Mouse (Mus musculus): ENCODE data around the gene Misp. TPM values are rescaled to one million over a fixed set of nuclear protein-coding genes. Genes with fewer than 3 reads are reported as not detected.

The Misp gene
- polyA plus RNA-seq, 1 experiment from 2014 or later, result 7.8 TPM

- WGBS, result 37% methylated on average over 7 of the region's 7 CpGs
- Histone ChIP-seq H3K4me1 (peaks cover 74% of the 10 kb centered on the region), H3K9me3 (replicated peaks) (no peaks in the 10 kb centered on the region), H3K36me3 (peaks cover 47% of the 10 kb centered on the region), H3K9ac (peak overlapping the region; percentile 100), H3K4me2 (replicated peaks) (peak overlapping the region; percentile 91), H3K27ac (replicated peaks) (peak overlapping the region; percentile 100), H3K4me3 (replicated peaks) (peak overlapping the region; percentile 97), H3K27me3 (no peaks in the 10 kb centered on the region)
- ATAC-seq (ENCODE audit: insufficient number of reproducible peaks, low FRiP score, low TSS enrichment, low read depth), result no peak
Measured at GRCm38 (mm10) chr10:79856704-79857451, 36.1 kb downstream of the Misp start.

DNA sequence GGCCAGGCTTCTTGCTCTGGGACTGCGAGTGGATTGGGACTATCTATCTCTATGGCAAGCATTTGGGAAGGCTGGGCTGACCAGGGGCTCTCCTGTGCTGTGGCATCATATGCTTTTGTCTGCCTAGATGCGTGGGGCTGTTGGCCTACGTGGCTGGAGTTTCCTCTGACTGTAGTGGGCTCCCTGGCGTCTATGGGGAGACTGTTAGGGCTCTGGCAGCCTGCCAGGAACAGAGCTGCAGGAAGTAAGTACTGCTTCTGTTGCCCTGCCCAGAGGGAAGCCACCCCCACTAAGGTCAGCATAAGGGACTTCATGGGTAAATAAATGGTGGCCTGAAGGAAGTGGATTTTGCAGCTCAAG is 36.6 kb downstream of the Misp start:
- Histone ChIP-seq H3K36me3 (peaks cover 53% of the 10 kb centered on the region), H3K4me2 (replicated peaks) (peak overlapping the region; percentile 91), H3K4me1 (peaks cover 74% of the 10 kb centered on the region), H3K27me3 (no peaks in the 10 kb centered on the region), H3K27ac (replicated peaks) (peak overlapping the region; percentile 69), H3K4me3 (replicated peaks) (peak overlapping the region; percentile 97), H3K9ac (peak overlapping the region; percentile 100; the same call in 1 of the 2 replicates), H3K9me3 (replicated peaks) (no peaks in the 10 kb centered on the region)
- ATAC-seq (ENCODE audit: insufficient number of reproducible peaks, low FRiP score, low TSS enrichment, low read depth), result no peak
- WGBS, result 12% methylated on average over 4 of the region's 4 CpGs

DNA sequence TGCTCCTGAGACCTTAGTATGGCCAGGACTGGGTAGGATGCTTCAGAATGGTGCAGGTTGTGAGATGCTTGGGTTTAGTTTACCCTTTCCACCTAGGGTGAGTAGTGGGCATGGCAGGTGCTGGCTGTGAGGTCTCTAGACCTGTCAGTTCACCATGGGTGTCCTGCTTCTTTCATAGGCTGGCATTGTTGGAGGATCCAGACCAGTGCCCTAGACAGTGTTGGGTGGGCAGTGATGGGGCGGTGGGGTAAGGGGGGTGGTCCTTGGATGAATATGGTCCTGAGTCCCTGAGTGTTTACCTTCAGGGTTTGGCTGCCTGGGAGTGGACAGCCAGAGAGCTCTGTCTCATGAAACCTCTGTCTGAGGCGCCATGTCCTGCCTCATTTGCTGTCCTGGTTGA is 37.1 kb downstream of the Misp start:
- H3K36me3 ChIP-seq, result peaks cover 57% of the 10 kb centered on the region
- peaks cover 71% of the 10 kb centered on the region for H3K4me1 ChIP-seq
- H3K27ac ChIP-seq (replicated peaks), result peak overlapping the region; percentile 69
- no peaks in the 10 kb centered on the region for H3K27me3 ChIP-seq
- H3K9ac ChIP-seq, result 0 out of 2 replicates have a peak overlapping the region, but pooled peaks have one; percentile 100
- H3K9me3 ChIP-seq (replicated peaks), result no peaks in the 10 kb centered on the region
- H3K4me2 ChIP-seq (replicated peaks), result peak overlapping the region; percentile 91
- H3K4me3 ChIP-seq (replicated peaks), result peak overlapping the region; percentile 97
- ATAC-seq (ENCODE audit: insufficient number of reproducible peaks, low FRiP score, low TSS enrichment, low read depth), result no peak
- 63% methylated on average over 2 of the region's 2 CpGs for WGBS

DNA sequence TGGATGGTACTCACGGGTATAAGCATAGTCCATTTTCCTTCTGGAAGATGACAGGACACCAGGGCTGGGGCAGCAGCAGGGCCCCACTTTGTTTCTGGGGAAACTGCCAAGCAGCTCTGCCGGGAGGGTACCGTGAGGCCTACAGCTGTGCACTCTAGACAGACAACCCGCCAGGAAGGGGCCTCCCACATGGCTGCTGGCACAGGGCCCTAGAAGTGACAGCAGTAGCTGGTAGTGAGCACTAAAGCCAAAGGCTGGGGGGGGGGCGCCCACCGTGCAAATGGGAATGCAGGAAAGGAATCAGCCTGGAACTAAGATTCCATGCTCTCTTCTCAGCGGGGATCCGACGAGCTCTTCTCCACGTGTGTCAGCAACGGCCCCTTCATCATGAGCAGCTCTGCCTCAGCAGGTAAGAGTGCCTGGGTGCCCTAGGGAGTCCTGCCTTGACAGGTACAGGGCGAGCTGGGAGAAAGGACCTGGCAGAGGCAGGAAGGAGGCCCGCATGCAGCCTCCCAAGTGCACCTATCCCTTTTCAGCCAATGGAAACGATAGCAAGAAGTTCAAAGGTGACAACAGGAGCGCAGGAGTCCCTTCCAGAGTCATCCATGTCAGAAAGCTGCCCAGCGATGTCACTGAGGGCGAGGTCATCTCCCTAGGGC is 37.8 kb downstream of the Misp start:
- Histone ChIP-seq H3K27me3 (no peaks in the 10 kb centered on the region), H3K4me3 (replicated peaks) (peak overlapping the region; percentile 97), H3K27ac (replicated peaks) (peak overlapping the region; percentile 69), H3K4me1 (peaks cover 66% of the 10 kb centered on the region), H3K9ac (0 out of 2 replicates have a peak overlapping the region, but pooled peaks have one; percentile 100), H3K9me3 (replicated peaks) (no peaks in the 10 kb centered on the region), H3K36me3 (peaks cover 64% of the 10 kb centered on the region), H3K4me2 (replicated peaks) (peak overlapping the region; percentile 91)
- WGBS, result 26% methylated on average over 17 of the region's 17 CpGs
- ATAC-seq (ENCODE audit: insufficient number of reproducible peaks, low FRiP score, low TSS enrichment, low read depth), result no peak

DNA sequence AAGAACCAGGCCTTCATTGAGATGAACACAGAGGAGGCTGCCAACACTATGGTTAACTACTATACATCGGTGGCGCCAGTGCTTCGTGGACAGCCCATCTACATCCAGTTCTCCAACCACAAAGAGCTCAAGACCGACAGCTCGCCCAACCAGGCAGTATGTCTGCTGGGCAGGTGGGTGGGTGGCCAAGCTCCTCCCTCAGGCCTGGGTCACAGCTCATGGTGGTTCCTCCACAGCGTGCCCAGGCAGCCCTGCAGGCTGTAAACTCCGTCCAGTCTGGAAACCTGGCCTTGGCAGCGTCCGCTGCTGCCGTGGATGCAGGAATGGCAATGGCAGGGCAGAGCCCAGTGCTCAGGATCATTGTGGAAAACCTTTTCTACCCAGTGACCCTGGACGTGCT is 38.3 kb downstream of the Misp start:
- H3K9ac ChIP-seq, result no peak overlapping the region
- peak overlapping the region; percentile 69; the same call in 1 of the 2 replicates for H3K27ac ChIP-seq (replicated peaks)
- no peaks in the 10 kb centered on the region for H3K27me3 ChIP-seq
- H3K9me3 ChIP-seq (replicated peaks), result no peaks in the 10 kb centered on the region
- no peak overlapping the region for H3K4me2 ChIP-seq (replicated peaks)
- peaks cover 66% of the 10 kb centered on the region for H3K4me1 ChIP-seq
- H3K4me3 ChIP-seq (replicated peaks), result no peak overlapping the region
- WGBS, result 72% methylated on average over 11 of the region's 11 CpGs
- ATAC-seq (ENCODE audit: insufficient number of reproducible peaks, low FRiP score, low TSS enrichment, low read depth), result no peak
- peaks cover 68% of the 10 kb centered on the region for H3K36me3 ChIP-seq

DNA sequence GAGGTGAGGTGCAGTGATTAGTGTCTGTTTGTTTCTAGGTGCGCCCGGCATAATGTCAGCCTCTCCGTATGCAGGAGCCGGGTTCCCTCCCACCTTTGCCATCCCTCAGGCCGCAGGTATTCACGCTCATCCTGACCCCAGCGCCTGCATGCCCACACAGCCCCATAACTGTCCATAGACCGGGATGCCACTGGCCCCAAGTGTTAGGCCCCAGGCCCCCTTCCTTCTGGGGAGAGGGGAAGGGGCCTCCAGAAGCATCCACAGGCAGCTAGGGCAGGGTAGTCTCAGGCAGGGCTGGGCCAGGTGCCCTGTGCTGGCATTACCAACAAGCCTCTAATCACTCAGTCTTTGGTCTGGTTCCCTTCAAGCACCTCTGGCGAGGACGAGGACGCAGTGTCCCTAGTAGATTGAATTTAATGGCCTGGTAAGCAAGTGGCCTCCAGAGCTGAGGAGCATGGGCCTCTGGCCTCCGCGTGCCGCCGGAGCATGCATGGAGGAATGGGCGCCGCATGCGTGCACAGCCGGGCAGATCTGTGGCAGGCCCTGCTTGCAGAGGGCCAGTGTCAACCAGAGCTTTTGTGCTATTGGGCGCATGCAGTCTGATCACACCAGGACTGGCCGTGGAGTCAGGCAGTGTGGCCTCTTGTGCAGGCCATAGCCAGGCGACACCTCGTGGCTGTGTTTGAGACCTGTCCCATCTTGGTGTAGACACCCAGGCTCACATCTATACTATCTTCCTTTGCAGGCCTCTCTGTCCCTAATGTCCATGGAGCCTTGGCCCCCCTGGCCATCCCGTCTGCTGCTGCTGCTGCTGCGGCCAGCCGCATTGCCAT is 39.5 kb downstream of the Misp start:
- H3K4me3 ChIP-seq (replicated peaks), result no peak overlapping the region
- ATAC-seq (ENCODE audit: insufficient number of reproducible peaks, low FRiP score, low TSS enrichment, low read depth), result no peak
- no peaks in the 10 kb centered on the region for H3K27me3 ChIP-seq
- peaks cover 73% of the 10 kb centered on the region for H3K4me1 ChIP-seq
- 89% methylated on average over 26 of the region's 26 CpGs for WGBS
- H3K9ac ChIP-seq, result no peak overlapping the region
- 0 out of 2 replicates have a peak overlapping the region, but pooled peaks have one; percentile 2 for H3K4me2 ChIP-seq (replicated peaks)
- H3K36me3 ChIP-seq, result peaks cover 74% of the 10 kb centered on the region
- H3K27ac ChIP-seq (replicated peaks), result peak overlapping the region; percentile 66; the same call in 1 of the 2 replicates
- H3K9me3 ChIP-seq (replicated peaks), result no peaks in the 10 kb centered on the region

DNA sequence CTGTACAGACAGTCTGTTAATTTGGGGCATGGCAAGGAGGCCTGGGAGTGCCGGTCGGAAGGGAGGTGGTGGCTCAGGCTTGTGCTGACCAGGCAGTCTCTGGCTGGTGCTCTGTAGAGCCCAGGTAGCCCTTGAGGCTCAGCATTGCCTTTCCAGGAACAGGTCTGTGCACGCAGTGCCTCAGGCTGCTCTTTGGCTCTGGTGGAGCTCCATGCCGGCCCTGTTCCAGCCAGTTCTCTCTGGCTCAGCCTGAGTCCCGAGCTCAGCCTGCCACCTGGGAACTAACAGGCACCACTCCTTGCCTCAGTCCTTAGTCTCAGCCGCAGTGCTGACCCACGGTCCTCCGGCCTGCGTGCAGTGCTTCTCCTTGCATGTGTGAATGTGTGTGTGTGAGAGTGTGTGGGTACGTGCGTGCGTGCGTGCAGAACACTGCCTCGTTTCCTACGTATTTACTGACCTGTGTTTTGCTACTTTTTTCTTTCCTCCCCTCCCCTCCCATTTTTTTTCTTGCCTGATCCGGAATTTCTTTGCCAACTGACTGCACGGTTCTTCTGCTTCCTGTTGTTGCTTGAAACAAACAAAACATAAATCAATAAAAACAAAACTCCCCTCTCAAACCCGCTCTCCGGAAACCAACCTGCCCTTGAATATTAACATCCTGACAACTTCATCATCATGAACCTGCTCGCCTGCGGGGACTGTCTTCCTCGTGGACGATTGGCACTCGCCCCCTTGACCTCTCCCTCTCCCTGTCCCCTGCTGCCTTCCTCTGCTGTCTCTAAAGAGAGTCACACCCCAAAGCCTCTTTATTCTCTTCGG is 40.6 kb downstream of the Misp start:
- Histone ChIP-seq H3K27ac (replicated peaks) (peak overlapping the region; percentile 66), H3K36me3 (peaks cover 83% of the 10 kb centered on the region), H3K4me1 (peaks cover 68% of the 10 kb centered on the region), H3K9ac (no peak overlapping the region), H3K27me3 (no peaks in the 10 kb centered on the region), H3K9me3 (replicated peaks) (no peaks in the 10 kb centered on the region), H3K4me2 (replicated peaks) (0 out of 2 replicates have a peak overlapping the region, but pooled peaks have one; percentile 2), H3K4me3 (replicated peaks) (no peak overlapping the region)
- no peak for ATAC-seq (ENCODE audit: insufficient number of reproducible peaks, low FRiP score, low TSS enrichment, low read depth)
- WGBS, result 71% methylated on average over 25 of the region's 25 CpGs

DNA sequence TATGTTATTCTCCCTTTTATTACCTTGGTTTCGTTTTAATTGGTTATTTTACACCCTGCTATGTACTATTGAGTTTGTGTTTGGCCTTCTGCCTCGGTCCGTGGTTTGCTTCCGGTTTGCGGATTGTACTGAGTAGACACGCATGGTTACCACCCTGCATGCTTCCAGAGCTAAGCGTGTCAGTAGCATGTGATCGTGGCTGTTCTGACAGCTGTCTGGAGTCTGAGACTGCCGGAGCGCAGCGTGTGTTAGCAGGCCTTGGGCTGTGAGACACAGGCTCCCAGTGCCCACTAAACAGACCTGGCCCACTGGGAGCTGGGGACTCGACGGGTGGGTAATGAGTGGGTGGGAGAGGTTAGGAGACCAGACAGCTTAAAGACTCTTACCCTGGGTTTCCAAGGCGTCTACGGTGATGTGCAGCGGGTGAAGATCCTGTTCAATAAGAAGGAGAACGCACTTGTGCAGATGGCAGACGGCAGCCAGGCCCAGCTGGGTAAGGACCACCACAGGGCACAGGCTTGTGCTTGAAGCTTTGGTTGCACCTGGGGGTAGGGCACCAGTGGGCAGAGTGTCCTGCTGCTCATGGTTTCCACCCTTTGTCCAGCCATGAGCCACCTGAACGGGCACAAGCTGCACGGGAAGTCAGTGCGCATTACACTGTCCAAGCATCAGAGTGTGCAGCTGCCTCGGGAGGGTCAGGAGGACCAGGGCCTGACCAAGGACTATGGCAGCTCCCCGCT is 41.4 kb downstream of the Misp start:
- H3K27ac ChIP-seq (replicated peaks), result peak overlapping the region; percentile 66; the same call in 1 of the 2 replicates
- no peaks in the 10 kb centered on the region for H3K27me3 ChIP-seq
- WGBS, result 78% methylated on average over 23 of the region's 23 CpGs
- H3K4me2 ChIP-seq (replicated peaks), result no peak overlapping the region
- H3K4me3 ChIP-seq (replicated peaks), result no peak overlapping the region
- peaks cover 60% of the 10 kb centered on the region for H3K4me1 ChIP-seq
- H3K9ac ChIP-seq, result no peak overlapping the region
- no peak for ATAC-seq (ENCODE audit: insufficient number of reproducible peaks, low FRiP score, low TSS enrichment, low read depth)
- no peaks in the 10 kb centered on the region for H3K9me3 ChIP-seq (replicated peaks)
- peaks cover 79% of the 10 kb centered on the region for H3K36me3 ChIP-seq

GRCm38 (mm10) chr10:79862925-79863324 is 42.1 kb downstream of the Misp start:
- H3K27ac ChIP-seq (replicated peaks), result peak overlapping the region; percentile 22; the same call in 1 of the 2 replicates
- peaks cover 76% of the 10 kb centered on the region for H3K36me3 ChIP-seq
- ATAC-seq (ENCODE audit: insufficient number of reproducible peaks, low FRiP score, low TSS enrichment, low read depth), result no peak
- 61% methylated on average over 10 of the region's 10 CpGs for WGBS
- H3K4me2 ChIP-seq (replicated peaks), result no peak overlapping the region
- H3K4me3 ChIP-seq (replicated peaks), result no peak overlapping the region
- H3K27me3 ChIP-seq, result no peaks in the 10 kb centered on the region
- peaks cover 53% of the 10 kb centered on the region for H3K4me1 ChIP-seq
- no peak overlapping the region for H3K9ac ChIP-seq
- no peaks in the 10 kb centered on the region for H3K9me3 ChIP-seq (replicated peaks)

Measured in embryonic facial prominence, embryonic 15.5 days (tissue).